Mouse (Mus musculus) lung, postnatal 0 days (tissue): ENCODE data around the gene Kcnk13.

ENCODE experiments used
- CTCF ChIP-seq: IDR thresholded peaks from 2 replicates; pipeline ENCODE4 v1.5.1; 2016; ENCODE audit warnings: antibody characterized with exemption, mild to moderate bottlenecking
- EP300 ChIP-seq: IDR thresholded peaks from 2 replicates; pipeline ENCODE4 v1.6.1; 2016; ENCODE audit warnings: antibody characterized with exemption, mild to moderate bottlenecking, control low read depth

GRCm38 (mm10) chr12:100017709-100018108 is 53.4 kb downstream of the Kcnk13 start:
- TF ChIP-seq CTCF (no peak), EP300 (no peak)
